Mouse (Mus musculus) cerebellum, postnatal 4 days (tissue): Measurements from ENCODE around the gene Tmem266.
A peak's percentile ranks its signal among the peaks of the same experiment; 100 is the strongest.

Source experiments
- DNase-seq, 2 experiments: peaks; one replicate each; pipeline ENCODE4 v3.0.0; 2022; ENCODE audit warnings: low spot score in 2 of 2, mixed read lengths in 1 of 2

The Tmem266 gene

GRCm38 (mm10) chr9:55402276-55402675 lies 75.6 kb downstream of the Tmem266 start:
- no peak for DNase-seq

GRCm38 (mm10) chr9:55404256-55404655 lies 77.5 kb downstream of the Tmem266 start:
- no peak for DNase-seq

- DNase-seq = no peak
Observed at GRCm38 (mm10) chr9:55404976-55405702, 78.4 kb downstream of the Tmem266 start.

DNA sequence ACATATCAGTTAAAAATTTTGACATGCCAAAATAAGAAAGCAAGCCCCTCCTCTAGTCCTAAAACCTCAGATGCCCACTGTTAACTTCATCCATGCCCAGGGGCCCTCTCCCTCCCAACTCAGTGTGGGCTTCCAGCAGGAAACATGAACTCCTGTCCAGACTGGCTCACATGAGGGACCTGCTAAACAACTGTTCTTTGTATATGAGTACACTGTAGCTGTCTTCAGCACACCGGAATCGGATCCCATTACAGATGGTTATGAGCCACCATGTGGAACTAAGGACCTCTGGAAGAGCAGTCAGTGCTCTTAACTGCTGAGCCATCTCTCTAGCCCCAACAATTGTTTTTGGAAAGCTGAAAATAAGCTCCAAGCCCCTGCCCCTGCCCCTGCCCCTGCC lies 80.1 kb downstream of the Tmem266 start:
- DNase-seq = no peak

DNA sequence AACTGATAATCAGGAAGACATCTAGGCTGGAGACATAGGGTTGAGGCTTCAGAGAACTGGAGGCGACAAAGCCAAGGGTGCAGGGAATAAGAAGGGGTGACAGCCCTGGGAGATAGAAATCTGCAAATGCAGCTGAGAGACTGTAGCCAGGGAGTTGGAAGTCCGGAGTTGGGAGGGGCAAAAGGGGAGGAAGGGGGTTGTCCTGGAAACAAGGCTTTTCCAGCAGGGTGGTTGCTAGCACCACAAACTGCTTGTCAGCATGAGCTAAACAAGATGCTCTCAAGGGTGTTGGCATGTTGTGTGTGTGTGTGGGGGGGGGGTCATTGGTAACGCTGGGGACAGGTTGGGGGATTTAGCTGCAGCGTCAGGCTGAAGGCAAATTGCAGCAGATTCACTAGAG lies 82.1 kb downstream of the Tmem266 start:
- DNase-seq = no peak

GRCm38 (mm10) chr9:55409833-55410232 lies 83.1 kb downstream of the Tmem266 start:
- no peak for DNase-seq

DNA sequence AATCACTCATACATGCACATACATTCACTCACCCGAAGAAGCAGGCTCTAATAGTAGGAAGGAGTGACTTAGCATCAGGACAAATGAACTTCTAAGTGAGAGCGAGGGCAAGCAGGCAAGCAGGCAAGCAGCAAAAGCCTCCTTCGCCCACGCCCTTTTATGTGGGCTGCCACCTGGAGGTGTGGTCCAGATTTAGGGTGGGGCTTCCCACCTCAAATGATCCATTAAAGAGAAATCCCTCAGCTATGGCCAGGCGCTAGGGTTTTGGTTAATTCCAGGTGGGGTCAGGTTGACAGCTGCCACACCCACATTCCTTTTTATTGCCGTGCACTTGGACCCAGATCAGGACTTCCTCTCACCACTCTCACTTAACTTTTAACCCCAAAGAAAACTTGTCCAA lies 83.7 kb downstream of the Tmem266 start:
- DNase-seq = no peak

GRCm38 (mm10) chr9:55411154-55411553 lies 84.4 kb downstream of the Tmem266 start:
- no peak for DNase-seq

DNA sequence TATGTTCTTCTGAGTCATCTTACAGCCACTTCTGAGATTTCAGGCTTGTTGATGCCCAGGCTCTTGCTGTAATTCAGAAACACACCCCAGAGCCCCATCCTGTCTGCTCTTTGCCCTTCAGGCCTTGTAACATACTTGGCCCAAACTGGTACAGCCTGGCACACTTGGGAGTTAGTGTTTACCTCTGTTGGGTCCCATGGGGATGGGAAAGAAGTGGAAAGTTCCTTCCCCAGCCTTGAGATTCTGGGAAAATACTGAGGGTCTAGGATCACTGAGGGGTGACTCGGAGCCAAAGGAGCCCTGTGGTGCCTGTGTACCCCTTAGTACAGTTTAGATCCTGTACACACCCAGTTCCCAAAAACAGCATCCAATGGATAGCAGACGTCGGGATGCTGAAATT lies 95.1 kb downstream of the Tmem266 start:
- no peak for DNase-seq

DNA sequence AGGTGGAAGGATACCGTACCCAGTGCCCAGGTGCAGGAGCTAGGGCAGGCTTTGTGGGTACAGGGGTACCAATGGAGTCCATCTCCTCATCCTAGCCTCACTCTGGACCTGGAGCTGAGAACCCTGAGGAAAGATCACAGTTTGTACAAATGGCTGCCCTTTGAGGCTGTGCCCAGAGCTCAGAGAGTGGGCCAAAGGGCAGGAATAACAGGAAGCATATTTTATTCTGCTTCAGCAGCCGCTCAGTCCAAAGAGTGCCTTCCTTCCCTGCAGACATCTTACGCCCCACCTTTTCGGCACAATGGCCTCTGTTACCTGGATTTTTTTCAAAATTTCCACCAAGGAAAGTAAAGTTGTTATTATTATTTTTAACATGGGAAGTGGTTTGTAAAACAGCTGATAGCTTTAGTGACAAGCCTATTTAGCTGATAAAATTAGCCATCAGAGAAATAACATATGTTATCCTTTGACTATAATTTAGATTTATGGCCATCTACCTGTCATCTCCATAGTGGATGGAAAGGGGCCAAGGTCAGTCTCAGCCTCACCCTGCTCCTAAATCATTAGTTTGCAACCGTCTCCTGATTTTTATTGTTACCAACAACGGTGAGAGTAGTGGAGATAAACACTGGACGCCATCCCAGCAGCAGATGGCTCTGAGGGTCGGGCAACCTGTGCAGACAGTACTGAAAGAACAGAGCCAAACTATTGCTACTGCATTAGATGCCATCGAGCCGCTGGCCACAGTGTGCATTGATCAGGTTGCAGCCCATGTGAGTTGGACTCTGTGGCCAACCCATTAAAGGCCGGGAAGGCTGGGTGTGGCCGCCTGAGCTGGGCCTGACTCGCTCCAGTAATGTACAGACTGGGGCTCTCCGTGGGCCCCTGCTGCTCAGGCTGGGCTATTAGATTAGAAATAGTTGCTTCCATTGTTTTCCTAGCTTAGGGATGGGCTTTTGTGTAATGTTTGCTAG lies 97.0 kb downstream of the Tmem266 start:
- no peak for DNase-seq

DNA sequence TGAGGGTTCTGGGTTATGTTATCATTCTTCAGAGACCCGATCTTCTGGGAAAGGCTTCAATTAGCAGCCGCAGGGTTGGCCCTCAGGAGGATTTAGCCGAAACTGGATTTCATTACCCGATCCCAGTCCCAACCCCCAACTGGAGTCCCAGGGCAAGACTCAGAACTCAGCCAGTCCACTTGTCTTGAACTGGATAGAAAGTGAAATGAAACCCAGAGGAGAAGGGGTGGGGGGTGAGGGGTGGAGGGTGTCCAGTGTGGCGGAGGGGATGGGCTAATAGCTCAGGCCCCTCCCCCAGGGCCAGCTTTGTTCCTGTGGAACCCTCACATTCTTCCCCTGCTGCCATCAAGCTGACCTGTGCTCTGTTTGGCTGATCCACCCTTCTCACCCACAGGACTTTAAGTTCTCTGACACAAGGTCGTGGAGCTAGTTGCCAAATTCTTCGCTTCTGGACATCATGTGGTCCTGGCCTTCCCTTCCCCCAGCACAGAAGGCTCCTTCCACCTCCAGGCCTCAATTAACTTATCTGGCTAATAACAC lies 98.6 kb downstream of the Tmem266 start:
- DNase-seq = no peak

DNA sequence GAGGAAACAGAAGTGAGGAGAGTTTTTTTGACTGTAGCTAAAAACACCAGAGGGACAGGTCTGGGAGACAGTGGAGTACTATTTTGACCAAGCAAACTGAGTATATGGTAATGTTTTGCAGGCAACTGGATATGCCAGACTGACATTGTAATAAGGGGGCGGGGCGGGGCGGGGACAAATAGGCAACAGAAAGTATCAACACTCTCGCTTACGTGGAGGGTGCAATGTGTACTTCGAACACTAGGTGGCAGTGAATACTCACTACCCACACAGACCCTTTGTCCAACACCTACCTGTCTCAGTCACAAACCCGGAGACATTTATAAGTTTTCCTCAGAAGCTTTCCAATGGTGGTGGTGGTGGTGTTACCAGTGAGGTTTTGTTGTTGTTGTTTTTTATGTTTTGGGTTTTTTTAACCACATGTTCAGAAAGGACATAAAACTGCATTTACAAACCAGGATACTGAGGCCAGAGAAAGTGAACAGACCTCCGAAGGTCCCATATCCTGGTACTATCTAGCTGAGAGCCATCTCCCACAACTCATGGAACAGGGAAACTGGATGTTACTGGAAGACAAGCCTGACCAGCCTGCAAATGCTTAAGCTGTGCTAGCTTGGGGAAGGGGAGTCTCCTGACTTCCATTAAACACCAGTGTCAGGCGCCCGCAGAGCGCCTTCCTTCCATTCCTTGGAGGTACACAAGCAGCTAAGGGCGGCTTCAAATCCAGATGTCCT lies 102.7 kb downstream of the Tmem266 start:
- peak in 1 of 2 experiments; percentile 77 for DNase-seq

DNA sequence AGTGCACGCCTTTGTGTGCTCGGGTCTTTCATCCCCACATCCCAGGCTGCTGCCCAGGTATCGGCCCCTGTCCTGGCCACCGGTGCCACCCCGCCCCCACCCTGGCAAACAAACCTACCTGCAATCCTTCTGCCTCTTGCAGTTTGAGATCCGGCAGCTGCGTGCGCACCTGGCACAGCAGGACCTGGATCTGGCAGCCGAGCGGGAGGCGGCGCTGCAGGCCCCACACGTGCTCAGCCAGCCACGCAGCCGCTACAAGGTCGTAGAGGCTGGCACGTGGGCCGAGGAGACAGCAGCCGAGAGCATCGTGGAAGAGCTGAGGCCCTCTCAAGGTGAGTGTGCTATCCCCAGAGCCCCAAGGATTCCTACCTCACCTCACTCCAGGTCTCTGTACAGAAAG lies 103.4 kb downstream of the Tmem266 start:
- DNase-seq = no peak

GRCm38 (mm10) chr9:55432306-55433289 lies 105.9 kb downstream of the Tmem266 start:
- no peak for DNase-seq

- no peak for DNase-seq
Observed at GRCm38 (mm10) chr9:55433875-55434274, 107.2 kb downstream of the Tmem266 start.

DNA sequence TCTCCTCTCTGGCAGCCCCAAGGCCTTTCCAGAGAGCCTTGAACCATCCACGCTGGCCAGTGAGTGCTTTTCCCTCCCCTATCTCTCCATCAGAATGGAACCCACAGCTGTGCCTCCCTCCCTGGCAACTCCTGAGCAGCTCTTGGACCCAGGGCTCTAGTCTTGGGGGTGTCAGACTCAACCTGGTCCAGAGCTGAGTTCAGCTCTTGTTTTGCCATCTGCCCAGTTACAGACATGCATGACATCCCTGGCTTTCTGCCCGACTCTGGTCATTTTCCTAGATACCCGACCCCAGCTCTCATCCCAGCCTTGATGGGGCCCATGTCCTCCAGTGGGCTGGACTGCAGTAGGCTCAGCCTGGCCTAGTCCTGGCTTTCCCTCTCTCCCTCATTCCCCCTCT lies 111.7 kb downstream of the Tmem266 start:
- peak in 1 of 2 experiments; percentile 16 for DNase-seq

GRCm38 (mm10) chr9:55439206-55439780 lies 112.6 kb downstream of the Tmem266 start:
- peak in 1 of 2 experiments; percentile 15 for DNase-seq

DNA sequence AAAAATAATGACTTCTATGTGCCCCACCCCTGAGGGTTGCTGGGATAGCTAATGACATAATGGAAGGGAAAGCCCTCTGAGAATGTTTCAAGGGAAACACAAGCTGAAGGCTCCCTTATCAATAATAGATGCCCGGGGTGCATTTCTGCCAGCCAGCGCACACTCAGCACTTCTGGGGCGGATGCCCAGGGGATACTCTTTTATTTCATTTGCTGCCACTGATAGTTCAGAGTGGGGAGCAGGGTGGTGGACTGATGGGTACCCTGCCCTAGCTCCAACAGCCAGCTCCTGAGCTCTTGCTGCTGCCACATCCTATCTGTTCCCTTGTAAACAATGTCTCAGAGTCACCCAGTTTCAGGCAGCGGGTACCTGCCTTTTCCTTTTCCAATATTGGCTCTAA lies 120.8 kb downstream of the Tmem266 start:
- no peak for DNase-seq

GRCm38 (mm10) chr9:55449108-55449507 lies 122.4 kb downstream of the Tmem266 start:
- DNase-seq = no peak

DNA sequence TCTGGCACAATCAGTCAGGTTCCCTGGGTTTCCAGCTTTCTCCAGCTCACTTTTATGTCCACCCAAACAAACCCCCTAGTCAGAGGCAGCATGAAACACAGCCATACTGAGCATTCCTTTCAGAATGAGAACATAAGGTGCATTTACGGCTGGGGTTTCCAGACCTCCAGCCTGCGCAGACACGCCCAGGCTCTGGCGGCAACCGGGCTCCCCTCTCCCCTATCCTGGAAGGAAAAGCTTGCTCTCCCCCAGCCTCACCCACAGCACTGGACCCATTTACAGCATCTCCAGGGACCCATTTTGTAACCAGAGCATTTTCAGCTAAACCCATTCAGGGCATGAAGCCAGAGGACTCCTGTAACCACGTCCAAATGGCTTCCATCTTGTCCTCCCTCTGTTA lies 123.3 kb downstream of the Tmem266 start:
- no peak for DNase-seq
